Mouse (Mus musculus) left cerebral cortex, postnatal 36 days (tissue): ENCODE measurements around the gene Atxn7l1. TPM values are rescaled to one million over a fixed set of nuclear protein-coding genes. Genes with fewer than 3 reads are reported as not detected.
A peak's percentile ranks its signal among the peaks of the same experiment; 100 is the strongest.

ENCODE experiments used
- DNase-seq, 2 experiments: peaks; one replicate each; pipeline ENCODE4 v3.0.0; 2021 to 2022; ENCODE audit warnings: low spot score in 2 of 2, mixed read lengths in 1 of 2
- intact Hi-C: fragments of 180-260 bp; cut with DNase I; formaldehyde crosslinking; loops from one replicate; pipeline ENCODE4 v1.15.1; 2025
- total RNA-seq, 2 experiments: library from RNA; stranded (reverse); gene quantifications; 2 replicates each; pipeline ENCODE4 v1.2.3; 2021

Atxn7l1 gene
- total RNA-seq, 2 experiments from 2014 or later = 49.8 to 67.5 TPM

DNA sequence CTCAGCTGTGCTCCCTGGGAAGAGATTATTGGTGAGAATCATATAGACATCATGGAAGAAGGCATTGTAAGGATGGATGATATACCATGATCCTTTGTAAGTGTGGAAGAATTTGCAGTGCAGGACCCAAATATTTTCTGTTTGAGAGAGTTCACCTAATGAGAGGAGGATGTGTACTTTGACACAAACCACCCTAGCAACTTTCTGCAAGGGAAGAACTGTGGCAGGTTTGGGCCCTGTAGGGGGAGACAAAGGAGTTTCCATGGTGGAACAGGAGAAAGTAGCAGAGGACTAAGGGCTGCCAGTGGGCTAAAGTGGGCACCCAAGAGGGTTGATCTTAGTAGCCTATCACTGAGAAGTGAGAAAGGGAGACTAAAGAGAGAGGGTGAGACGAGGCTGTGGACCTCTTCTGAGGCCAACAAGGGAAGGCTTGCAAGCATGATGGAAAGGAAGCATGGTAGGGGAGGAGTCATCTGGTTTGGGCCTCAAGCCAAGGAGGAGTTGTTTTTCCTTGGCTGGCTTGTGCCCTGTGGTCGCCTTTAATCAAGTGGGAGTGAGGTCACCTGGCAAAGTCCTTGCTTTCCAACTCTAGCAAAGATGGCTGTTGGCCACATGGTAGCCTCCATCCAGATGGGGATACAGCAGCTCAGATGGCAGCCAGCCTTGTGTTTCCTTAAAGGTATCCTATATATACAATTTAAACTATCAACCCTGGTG, 243.5 kb downstream of the Atxn7l1 start:
- intact Hi-C loops = loop anchor here (1.0 kb wide), 1 partner anchor 33 kb away; no protein-coding TSS in a partner anchor
- no peak for DNase-seq

DNA sequence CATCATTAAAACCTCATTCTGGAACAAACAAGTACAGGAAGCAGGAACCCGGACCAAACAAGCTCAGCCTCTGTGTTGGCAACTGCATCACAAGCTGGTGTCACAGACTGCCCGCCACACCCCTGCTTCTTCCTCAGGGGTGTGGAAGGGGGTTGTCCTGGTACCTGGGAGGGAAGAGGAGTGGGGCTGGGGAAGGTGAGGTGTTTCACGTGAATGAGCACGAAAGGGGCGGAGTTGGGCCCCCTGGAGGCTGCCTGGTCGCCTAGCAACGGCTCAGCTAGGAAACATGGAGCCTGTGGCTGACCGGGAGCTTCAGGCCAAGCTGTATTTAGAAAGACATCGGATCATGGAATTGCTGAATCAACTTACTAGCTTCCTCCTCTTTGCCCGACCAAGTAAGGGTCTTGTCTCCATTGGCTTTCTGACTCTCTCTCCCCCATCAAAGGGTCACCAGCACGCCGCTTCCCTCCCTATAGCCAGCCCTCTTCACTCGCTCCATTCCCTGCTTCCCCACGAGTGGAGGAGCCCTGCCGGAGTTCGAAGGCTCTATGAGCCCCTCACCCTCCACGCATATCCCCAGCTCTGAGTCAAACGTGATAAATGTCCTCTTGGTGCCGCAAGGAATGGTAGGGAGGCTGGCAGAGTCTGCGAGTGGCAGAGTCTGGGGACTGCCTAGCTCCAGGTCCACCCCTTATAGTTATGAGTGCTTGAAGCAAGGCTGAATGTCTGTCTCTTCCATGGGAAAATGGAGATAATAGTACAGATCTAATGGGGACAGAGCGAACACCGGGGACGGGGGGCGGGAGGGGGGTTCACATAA, 247.5 kb downstream of the Atxn7l1 start, which contains the start of gene Efcab10:
Gene Efcab10 (plus strand): TSS at position 51 of the 820 bp plus-strand sequence.
- peak; percentile 58 to 70 for DNase-seq
- intact Hi-C loops = no loop called here

DNA sequence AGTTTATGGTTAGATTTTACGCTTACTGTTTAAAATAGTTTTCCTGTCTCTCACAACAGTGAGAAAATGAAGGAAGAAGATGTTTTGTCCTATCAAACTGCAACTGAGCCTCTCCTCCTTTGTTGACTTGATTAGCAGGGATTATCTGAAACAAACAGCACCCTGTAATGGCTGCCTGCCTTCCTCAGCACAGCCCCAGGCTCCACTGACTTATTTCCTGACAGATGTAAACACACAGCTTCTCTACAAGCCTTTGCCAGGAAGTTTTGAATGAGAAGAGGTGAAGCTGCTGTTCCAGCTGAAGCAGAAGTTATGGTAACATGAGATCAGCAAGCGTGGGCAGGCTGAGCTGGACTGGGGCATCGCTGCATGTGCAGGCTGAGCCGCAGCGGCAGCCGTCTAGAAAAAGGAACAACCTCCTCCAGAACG, 255.8 kb downstream of the Atxn7l1 start:
- peak in 1 of 2 experiments; percentile 25 for DNase-seq
- intact Hi-C loops = no loop called here

- DNase-seq = no peak
- intact Hi-C loops = no loop called here
Observed at GRCm38 (mm10) chr12:33404996-33405395, 257.5 kb downstream of the Atxn7l1 start.

- DNase-seq = no peak
- intact Hi-C loops = no loop called here
Observed at GRCm38 (mm10) chr12:33405398-33406026, 258.0 kb downstream of the Atxn7l1 start.

DNA sequence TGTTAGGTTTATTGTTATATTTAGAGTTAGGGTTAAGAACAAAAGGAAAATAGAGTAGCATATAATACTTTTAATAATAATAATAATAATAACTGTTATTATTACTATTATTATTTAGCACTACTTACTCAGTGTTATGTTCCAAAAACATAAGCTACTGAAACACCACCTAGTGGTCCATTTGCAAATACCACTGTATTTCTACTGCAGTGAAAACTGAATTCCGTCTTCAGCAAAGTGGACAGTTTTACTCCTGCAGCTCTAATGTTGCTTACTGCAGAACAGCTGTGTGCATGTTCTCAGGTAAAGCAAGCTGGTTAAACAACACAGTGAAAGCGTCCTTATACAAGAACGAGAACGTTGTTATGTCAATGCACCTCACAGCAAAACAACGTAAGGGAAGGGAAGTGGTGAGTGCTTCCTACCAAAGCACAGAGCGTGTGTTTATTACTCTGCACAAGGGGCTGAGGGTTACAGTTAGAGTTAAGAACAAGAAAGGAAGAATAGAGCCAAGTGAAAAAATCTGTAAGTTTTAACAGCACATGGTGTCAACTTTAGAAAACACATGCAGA, 264.2 kb downstream of the Atxn7l1 start:
- DNase-seq = no peak
- intact Hi-C loops = no loop called here

Other genes starting within 250 kb of the Atxn7l1 start
- gene Sypl, start 193.8 kb upstream of the Atxn7l1 start, total RNA-seq = 10 to 100 TPM; 34.9 to 37.2 TPM
- gene Cdhr3, start 54.8 kb upstream of the Atxn7l1 start, total RNA-seq = 1 to 10 TPM; 1.0 to 2.2 TPM
- gene Efcab10, start 247.2 kb downstream of the Atxn7l1 start, total RNA-seq = 1 to 10 TPM; 2.6 to 2.9 TPM